Mouse (Mus musculus) ovary, postnatal 36 days (tissue): ENCODE results near the gene Fitm1.

Experiments used
- DNase-seq: peaks from one replicate; pipeline ENCODE4 v3.0.0; 2022; ENCODE audit warnings: low spot score, mixed read lengths

Fitm1 gene

DNA sequence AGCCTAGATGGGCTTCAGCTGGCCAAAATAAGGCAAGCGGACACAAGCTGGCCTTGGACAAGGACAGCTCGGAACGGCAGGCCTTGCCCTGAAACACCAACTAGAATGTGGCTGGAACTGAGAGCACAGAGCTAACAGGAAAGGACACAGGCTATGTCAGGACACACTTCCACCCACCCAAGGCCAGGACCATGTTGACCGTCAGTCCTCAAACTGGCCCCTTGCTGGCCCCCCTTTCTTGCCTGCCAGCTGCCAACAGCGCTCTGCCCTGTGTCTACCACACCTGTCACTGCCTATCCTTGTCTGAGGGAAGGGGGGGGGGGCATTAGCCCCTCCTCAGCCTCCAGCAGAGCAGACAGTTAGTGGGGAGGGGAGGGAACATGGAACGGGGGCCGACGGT lies at the start of gene Fitm1:
Fitm1 (plus strand) TSS at position 316 of the 400 bp plus-strand sequence.
- no peak for DNase-seq

DNA sequence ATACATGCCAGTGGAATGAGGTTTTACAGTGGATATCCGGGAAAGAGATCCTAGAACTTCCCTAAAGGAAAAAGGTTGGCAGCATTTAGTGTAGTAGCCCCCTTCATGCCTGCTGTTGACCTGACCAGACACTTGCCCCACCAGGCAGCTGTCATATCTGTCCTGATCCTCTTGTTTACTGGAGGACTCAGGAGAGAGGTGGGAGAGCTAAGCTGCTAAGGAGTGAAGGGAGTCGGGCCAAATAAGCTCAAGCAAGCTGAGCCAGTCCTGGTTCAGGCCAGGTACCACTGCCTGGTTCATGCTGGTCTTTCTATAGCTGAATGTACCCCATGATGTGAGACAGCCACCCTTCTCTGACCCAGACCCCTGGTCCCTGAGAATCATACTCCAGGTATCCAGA lies 48.7 kb upstream of the Fitm1 start:
- DNase-seq, result no peak

DNA sequence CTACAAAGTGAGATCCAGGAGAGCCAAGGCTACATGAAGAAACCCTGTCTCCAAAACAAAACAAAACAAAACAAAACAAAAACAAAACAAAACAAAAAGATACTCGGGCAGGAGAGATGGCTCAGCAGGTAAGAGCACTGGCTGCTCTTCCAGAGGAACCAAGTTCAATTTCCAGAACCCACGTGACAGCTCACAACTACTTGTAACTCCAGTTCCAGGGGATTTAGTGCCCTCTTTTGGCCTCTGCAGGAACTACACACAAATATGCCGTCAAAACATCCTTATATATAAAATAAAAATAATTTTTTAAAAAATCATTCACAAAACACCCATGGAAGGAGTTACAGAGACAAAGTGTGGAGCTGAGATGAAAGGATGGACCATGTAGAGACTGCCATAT lies 47.5 kb upstream of the Fitm1 start:
- DNase-seq, result no peak

DNA sequence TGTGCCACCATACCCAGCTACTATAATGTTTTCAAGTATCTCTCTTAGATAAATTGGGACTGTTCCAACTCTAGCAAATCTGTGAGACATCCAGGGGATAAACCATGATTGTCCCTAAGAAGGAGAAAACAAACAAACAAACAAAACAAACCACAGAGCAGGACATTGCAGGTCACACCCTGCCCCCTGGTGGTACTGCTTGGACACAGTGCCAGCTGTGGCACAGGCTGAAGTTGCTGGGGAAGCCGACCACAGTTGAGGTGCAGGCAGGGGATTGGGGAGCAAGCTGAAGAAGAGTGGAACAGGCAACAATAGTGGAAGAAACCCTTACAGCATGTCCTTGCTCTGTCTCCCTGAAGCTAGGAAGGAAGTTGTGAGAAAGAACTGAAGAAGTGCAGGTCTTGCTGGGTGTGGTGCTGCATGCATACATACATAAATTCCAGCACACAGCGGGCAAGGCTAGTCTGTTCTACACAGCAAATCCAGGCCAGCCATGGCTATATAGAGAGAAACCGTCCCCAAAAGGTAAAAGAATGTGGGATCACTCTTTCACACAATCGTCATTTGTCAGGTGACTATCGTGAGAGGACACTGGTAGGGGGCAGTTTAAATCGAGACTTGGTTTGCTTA lies 39.2 kb upstream of the Fitm1 start:
- DNase-seq, result peak; percentile 37

DNA sequence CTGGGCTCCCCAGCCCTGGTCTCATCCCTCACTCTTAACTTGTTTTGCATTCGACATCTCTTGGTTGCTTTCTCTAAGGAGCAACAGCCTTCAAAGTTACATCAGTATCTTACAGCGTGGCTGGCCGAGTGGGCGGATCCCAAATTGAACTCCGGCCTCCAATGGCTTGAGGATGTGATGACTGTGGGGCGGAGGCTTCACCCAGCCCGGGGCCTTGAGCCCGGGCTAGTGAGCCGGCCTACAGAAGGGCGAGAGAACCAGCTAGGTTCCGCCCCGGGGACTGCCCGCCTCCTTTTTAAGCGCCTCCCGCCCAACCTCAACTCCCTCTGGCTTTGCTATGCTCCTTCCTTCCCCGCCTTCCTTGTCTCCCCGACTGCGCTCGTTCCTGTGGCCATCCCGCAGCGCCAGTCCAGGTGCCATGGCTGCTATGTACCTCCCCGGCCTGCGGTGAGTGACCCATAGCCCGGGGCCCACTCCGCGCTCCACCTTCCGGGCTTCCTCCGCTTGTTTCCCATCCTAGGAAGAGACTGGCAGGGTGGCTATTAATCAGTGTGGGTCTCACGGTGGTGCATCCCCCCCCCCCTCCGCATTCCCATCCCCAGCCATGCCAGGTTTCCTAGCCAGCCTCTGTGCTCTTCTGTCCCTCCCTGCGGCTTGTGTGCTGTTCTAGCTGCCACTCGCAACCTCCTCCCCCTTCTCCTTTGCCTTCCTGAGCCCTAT lies 35.2 kb upstream of the Fitm1 start, which contains the start of gene Pck2:
Pck2 (plus strand) TSS at position 200 of the 720 bp plus-strand sequence.
- peak; percentile 90 for DNase-seq

DNA sequence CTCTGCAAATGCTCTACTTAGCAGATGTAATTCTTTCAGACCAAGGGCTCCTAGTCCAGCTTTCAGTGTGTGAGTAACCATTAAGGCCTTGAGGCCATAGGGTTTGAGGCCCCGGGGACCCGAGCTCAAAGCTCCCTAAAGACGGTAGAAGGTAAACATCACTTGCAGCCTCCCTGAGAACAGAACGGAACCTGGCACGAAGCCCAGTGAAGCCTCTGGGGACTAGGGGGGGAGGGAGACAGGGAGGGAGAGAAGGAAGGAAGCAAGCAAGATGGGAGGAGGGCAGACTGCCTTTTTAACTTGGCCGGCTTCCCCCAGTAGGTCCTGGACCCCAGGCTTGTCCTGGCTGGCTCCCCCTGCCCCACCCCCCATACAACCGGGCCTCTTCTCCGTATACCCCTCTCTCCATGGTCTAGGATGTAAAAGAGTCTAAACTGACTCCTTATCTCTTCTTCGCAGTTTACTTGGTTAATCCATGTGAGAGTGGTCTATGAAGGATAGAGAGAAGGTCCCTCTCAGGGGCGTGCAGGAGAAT lies 34.6 kb upstream of the Fitm1 start:
- peak; percentile 82 for DNase-seq

DNA sequence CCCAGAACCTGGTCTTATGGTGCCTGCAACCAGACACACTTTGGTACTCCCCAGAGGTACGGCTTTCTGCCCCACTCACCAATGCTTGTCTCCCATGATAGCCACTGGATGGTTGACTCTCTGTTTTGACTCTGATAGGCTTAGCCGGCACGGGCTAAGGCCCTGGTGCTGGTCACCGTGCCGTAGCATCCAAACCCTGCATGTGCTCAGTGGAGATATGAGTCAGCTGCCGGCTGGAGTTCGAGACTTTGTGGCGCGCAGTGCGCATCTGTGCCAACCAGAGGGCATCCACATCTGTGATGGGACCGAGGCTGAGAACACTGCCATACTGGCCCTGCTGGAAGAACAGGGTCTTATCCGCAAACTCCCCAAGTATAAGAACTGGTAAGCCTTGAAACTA lies 33.1 kb upstream of the Fitm1 start:
- no peak for DNase-seq

DNA sequence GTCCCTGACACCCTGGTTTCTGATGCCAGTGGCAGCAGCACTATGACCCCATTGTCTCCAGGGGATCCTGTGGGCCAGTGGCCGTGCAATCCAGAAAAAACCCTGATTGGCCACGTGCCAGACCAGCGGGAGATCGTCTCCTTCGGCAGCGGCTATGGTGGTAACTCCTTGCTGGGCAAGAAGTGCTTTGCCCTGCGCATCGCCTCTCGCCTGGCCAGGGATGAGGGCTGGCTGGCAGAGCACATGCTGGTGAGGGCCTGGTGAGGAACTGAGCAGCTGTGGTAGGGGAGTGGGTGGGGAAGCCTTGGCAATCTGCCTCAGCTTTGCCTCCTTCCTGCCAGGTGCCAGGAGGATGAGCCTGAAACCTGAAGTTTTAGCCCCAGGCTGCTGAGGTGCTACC lies 31.1 kb upstream of the Fitm1 start:
- DNase-seq, result peak; percentile 19

DNA sequence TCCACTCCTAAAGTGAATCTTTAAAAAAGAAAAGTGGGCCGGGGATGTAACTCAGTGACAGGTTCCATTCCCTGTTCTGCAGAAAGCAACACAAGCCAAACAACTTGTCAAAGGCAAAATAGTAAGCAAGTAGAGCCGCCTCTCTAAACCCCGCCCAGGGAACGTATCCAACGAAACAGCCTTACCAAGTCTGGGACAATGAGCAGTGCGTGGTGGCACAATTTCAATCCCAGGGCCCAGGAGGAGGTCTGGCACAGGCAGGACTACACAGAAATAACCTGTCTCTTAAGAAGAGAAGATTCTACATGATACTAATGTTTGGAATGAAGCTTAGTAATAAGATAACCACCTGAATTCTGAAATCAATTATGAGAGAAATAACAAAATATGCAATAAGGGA lies 25.2 kb upstream of the Fitm1 start:
- DNase-seq, result no peak

DNA sequence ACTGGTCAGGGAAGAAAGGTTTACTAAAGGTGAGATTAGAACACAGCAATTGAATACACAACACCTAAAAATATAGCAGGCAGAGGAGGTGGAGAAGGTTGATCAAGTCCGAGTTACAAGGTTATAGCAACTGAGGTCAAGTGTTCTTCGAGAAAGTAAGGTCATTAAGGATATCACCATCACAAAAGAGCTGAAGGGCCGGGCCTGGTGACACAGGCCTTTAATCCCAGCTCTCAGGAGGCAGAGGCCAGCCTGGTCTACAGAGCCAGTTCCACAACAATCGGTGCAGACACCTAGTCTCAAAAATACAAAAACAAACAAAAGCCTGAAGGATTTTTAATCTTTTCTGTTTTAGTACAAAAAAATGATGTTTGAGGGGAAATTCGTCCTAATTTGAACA lies 24.1 kb upstream of the Fitm1 start:
- DNase-seq, result no peak

DNA sequence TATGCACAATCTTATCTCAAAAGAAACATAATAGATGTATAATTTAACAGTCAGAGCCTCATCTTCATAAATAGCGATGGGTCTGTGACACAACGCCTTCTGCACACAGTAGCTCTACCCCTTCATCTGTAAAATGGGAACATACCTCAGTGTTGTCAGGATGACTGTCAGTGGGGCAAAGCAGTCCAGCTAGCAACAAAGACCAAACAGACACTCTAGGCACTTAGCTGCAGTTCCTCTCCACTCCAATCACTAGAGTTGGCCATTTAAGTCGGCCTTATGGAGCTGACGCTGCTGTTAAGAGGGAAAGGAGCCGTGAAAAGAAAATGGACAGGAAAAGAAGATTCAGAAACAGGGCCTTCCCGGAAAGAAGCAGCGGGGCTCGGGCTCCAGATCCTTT lies 23.6 kb upstream of the Fitm1 start:
- DNase-seq, result no peak

DNA sequence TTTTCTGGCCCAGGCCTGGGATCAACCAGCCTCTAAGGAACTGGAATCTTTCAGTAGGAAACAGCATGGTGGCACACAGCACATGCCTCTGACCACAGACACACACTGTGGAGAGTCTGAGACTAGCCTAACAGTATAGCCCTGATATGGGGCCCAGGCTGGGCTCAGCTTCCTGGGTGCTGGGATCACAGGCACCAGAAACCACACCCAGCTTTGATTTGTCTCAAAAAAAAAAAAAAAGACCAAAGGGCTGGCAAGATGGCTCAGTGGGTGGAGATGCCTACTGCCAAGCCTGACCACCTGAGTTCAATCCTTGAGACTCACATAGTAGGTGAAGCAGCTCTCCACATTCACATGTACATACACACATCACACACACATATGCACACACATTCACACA lies 20.8 kb upstream of the Fitm1 start:
- no peak for DNase-seq

DNA sequence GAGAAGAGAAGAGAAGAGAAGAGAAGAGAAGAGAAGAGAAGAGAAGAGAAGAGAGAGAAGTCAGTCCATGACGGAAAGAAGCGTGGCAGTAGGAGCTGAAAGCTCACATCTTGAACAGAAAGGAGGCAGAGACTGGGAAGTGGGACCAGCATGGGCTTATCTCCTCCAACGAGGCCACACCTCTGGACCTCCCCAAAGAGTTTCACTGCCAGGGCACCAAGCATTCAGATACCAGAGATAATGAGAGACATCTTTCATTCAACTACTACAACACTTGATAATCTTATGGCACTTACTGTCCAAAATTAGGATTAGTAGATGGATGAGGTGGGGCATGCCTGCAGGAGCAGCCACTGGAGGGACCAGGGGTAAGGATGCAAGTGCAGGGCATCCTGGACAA lies 19.6 kb upstream of the Fitm1 start:
- DNase-seq, result no peak

DNA sequence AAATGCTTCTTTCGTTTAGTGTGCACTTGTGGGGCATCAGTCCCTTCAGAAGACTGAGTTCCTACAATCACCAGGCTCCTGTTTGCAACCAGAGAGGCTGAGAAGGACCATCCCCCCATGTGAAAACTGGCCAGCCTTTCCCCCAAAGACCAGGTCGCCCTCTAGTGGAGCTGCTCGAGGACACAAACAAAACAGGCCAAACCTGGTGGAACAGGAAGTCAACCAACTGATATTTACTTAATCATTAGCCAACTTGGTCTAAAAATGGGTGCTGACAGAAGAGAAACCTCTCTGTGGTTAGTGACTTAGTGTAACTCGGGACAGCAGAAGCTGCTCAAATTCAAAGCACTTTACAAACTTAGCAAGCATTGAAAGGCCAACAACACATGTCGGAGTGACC lies 18.4 kb upstream of the Fitm1 start:
- peak; percentile 77 for DNase-seq

DNA sequence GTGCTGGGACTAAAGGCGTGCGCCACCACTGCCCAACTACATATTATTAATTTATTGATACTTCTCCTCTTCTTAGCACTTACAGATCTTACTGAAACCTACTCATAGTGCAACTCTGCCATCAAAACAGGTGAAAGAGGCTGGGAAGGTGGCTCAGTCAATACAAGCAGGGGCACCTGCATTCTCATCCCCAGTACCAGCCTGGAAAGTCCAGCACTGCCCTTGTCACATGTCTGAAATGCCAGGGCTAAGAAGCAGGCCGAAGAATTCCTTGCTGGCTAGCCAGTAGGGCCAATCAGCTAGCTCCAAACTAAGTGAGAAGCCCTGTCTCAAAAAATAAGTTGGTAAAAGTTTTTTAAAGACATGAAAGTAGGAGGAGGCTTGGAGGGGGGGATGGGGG lies 17.8 kb upstream of the Fitm1 start:
- no peak for DNase-seq

DNA sequence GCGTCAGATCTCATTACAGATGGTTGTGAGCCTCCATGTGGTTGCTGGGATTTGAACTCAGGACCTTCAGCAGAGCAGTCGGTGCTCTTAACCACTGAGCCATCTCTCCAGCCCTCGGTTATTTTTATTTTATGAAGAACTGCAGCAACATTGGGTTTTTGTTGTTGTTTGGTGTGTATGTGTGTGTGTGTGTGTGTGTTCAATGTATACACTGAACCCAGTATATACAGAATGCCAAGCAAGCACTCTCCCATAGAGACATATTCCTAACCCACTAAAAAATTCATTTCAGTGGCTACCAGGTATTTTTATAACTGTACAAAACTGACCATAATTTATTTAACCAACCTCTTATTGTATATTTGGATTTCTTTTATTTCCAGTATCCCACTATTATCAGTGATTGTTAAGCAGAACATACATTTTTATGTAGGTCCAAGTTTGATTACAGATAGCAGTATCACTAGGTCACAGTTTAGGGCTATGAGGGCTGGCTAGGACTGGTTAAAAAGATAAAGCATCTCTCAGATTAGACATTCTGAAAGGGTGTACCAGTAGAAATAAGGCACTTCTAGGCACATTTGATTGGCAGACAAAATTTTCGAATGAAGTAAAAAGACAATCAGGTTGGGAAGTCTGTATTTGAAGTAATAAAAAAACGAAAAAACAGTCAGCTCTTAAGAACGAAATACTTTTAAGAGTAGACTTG lies 16.5 kb upstream of the Fitm1 start:
- no peak for DNase-seq

DNA sequence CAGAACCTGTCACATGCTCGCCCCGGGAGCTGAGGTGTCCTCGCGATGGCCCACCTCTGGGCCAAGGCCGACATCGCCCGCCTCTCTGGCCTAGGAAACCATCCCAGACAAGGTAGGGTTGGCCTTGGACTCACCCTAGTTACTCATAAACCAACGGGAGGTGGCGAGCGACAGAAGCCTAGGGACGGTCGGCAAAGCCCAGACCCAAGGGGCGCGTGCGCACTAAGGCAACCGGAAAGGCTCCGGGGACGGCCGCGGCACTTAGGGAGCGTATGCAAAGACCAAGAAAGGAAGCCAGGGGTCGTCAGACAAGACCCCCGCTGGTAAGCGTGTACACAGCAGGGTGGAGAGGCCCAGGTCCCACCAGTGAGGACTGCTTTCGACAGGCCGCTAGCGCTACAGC lies 15.6 kb upstream of the Fitm1 start, which contains the start of gene Dcaf11:
Dcaf11 (plus strand) TSS at position 208 of the 403 bp plus-strand sequence.
- peak; percentile 86 for DNase-seq

DNA sequence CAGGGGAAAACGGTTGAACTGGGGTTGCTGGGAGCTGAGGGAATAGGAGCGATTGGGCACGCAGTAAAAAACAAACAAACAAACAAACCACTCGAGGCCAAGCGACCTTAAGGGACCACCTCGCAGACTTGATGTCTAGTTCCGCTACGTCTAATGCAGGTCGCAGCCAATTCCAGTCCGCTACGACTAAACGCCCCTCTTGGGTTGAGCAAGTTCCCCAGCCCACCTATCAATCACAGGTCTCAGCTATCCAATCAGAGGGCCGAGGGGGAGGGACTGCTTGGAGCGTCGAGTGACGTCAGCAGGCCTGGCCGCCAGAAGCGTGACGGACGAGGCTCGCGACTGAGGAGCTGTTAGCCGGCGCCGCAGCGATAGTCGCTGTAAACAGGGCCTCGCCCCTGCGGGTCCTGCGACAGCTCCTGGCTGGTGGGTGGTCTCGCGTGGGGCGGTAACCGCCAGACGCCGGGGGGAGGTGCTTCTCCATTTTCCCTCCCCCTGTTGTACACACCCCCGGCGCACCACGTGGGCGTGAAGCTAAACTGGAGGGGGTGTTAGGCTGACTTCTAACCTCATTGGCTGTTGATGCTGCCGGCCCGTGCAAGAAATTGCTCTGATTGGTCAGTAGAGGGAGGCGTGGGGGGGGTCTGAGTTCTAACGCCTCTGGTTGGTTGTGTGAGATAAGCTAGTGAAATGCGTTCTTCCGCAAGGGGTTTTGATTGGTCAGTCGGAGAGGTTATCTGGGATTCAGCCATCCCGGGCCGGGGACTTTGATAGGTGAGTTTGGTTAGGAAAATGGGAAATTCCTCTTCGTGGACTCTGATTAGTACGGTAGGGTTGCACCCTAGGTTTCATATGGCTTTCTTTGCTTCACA lies 15.0 kb upstream of the Fitm1 start, which contains the start of gene A730061H03Rik:
A730061H03Rik (minus strand) TSS at position 205 of the 872 bp plus-strand sequence.
- DNase-seq, result peak; percentile 97

DNA sequence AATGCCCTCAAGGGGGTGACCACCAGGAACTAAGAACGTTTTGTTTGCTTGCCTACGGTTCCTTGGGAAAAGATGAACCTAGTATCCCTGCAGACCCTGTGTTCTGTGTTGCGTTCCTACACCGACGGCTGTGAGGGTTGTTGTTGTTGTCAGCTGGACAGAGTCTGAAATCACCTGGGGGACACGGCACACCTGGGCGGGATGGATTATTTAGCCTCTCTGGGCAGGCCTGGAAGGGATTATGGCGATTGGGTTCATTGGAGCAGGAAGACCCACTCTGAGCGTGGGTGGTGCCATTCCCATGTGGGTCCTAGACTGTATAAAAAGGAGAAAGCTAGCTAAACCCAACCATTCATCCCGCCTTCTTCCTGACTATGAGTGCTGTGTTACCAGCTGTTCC lies 13.6 kb upstream of the Fitm1 start:
- DNase-seq, result no peak

DNA sequence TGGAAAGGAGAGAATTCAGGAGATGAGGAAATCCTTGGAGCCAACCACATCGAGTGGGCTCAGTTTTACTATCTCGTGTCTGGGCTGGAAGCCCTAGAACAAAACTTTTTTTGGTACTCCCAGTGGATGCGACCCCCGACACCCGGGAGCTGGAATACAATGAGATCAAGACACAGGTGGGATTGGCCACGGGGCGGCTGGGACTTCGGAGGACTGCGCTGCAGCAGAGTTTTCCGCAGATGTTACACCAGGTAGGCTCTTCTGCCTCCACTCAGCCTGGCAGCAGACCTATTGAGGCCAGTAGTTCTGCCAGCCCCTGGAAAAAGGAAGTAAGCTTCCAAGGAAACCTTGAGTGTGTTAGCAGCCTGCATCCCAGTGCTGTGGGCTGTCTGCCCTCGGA lies 12.2 kb upstream of the Fitm1 start:
- DNase-seq, result no peak

DNA sequence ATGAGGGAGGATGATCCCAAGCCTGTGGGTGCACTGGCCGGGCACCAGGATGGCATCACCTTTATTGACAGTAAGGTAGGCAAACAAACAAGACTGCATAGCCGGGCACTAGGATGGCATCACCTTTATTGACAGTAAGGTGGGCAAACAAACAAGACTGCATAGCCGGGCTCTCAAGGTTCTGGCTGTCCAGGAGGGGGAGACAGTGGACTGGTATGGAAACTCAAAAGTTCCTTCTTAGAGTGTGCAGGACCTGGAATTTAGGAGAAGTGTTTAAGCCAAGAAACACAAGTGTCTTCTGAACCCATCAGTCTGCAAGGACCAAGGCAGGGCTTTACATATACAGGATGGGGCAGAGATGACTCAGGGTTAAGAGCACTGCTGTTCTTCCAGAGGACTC lies 9.7 kb upstream of the Fitm1 start:
- no peak for DNase-seq

DNA sequence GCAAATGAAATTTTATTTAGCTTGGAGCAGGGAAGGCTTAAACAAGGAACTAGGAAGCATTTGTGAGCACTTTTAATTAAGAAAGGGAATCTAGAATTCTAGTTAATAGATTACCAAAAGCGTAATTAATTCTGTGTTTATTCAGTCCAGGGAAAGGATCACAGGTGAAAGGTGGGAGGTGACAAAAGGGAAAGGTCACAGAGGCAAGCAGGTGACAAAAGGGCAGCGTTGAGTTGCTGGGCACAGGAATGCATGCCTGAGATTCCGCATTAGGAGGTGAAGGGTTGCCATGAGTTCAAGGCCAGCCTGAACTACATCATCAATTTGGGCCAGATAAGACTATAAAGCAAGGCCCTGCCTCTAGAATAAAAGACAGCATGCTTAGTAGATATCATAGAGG lies 7.9 kb upstream of the Fitm1 start:
- DNase-seq, result no peak
